Mouse (Mus musculus): ENCODE data around the gene Unc93b1. TPM values are rescaled to one million over a fixed set of nuclear protein-coding genes. Genes with fewer than 3 reads are reported as not detected.

Unc93b1 gene
- polyA plus RNA-seq, 1 experiment from 2014 or later, result 19.8 TPM

- Histone ChIP-seq H3K27me3 (ENCODE audit: control insufficient read depth, insufficient read depth, low read length) (no peaks in the 10 kb centered on the region), H3K9ac (ENCODE audit: low read length) (no peak overlapping the region), H3K4me2 (ENCODE audit: low read depth, low read length) (no peak overlapping the region), H3K36me3 (ENCODE audit: control insufficient read depth, insufficient read depth) (peaks cover 15% of the 10 kb centered on the region), H3K4me3 (ENCODE audit: low read length) (no peak overlapping the region), H3K27ac (ENCODE audit: low read length) (no peak overlapping the region), H3K4me1 (ENCODE audit: control insufficient read depth, insufficient read depth, low read length) (0 out of 2 replicates have a peak, but pooled peaks cover 4% of the 10 kb centered on the region), H3K9me3 (replicated peaks; ENCODE audit: control insufficient read depth, low read length) (no peaks in the 10 kb centered on the region)
- 92% methylated on average over 4 of the region's 4 CpGs for WGBS
- ATAC-seq (replicated peaks; ENCODE audit: extremely low read depth, insufficient read depth, low FRiP score), result no peak
Observed at GRCm38 (mm10) chr19:3899618-3900017, 35.4 kb upstream of the Unc93b1 start.

GRCm38 (mm10) chr19:3902966-3903365 is 32.0 kb upstream of the Unc93b1 start:
- Histone ChIP-seq H3K4me3 (ENCODE audit: low read length) (no peak overlapping the region), H3K9ac (ENCODE audit: low read length) (no peak overlapping the region), H3K9me3 (replicated peaks; ENCODE audit: control insufficient read depth, low read length) (no peaks in the 10 kb centered on the region), H3K4me2 (ENCODE audit: low read depth, low read length) (no peak overlapping the region), H3K4me1 (ENCODE audit: control insufficient read depth, insufficient read depth, low read length) (peaks cover 18% of the 10 kb centered on the region), H3K27ac (ENCODE audit: low read length) (no peak overlapping the region), H3K36me3 (ENCODE audit: control insufficient read depth, insufficient read depth) (peaks cover 9% of the 10 kb centered on the region), H3K27me3 (ENCODE audit: control insufficient read depth, insufficient read depth, low read length) (no peaks in the 10 kb centered on the region)
- no peak for ATAC-seq (replicated peaks; ENCODE audit: extremely low read depth, insufficient read depth, low FRiP score)
- WGBS, result 78% methylated on average over 12 of the region's 12 CpGs

GRCm38 (mm10) chr19:3903648-3904362 is 31.2 kb upstream of the Unc93b1 start:
- H3K4me3 ChIP-seq (ENCODE audit: low read length), result no peak overlapping the region
- no peaks in the 10 kb centered on the region for H3K27me3 ChIP-seq (ENCODE audit: control insufficient read depth, insufficient read depth, low read length)
- peaks cover 18% of the 10 kb centered on the region for H3K4me1 ChIP-seq (ENCODE audit: control insufficient read depth, insufficient read depth, low read length)
- H3K27ac ChIP-seq (ENCODE audit: low read length), result no peak overlapping the region
- H3K36me3 ChIP-seq (ENCODE audit: control insufficient read depth, insufficient read depth), result peaks cover 16% of the 10 kb centered on the region
- no peaks in the 10 kb centered on the region for H3K9me3 ChIP-seq (replicated peaks; ENCODE audit: control insufficient read depth, low read length)
- WGBS, result 81% methylated on average over 25 of the region's 25 CpGs
- no peak overlapping the region for H3K9ac ChIP-seq (ENCODE audit: low read length)
- no peak overlapping the region for H3K4me2 ChIP-seq (ENCODE audit: low read depth, low read length)
- ATAC-seq (replicated peaks; ENCODE audit: extremely low read depth, insufficient read depth, low FRiP score), result no peak

GRCm38 (mm10) chr19:3904363-3904675 is 30.7 kb upstream of the Unc93b1 start:
- no peak overlapping the region for H3K9ac ChIP-seq (ENCODE audit: low read length)
- peaks cover 18% of the 10 kb centered on the region for H3K4me1 ChIP-seq (ENCODE audit: control insufficient read depth, insufficient read depth, low read length)
- peaks cover 20% of the 10 kb centered on the region for H3K36me3 ChIP-seq (ENCODE audit: control insufficient read depth, insufficient read depth)
- no peaks in the 10 kb centered on the region for H3K27me3 ChIP-seq (ENCODE audit: control insufficient read depth, insufficient read depth, low read length)
- no peak overlapping the region for H3K27ac ChIP-seq (ENCODE audit: low read length)
- peak overlapping the region; percentile 86 for H3K4me2 ChIP-seq (ENCODE audit: low read depth, low read length)
- H3K4me3 ChIP-seq (ENCODE audit: low read length), result no peak overlapping the region
- ATAC-seq (replicated peaks; ENCODE audit: extremely low read depth, insufficient read depth, low FRiP score), result no peak
- H3K9me3 ChIP-seq (replicated peaks; ENCODE audit: control insufficient read depth, low read length), result no peaks in the 10 kb centered on the region
- whole genome bisulfite sequencing, result 71% methylated on average over 10 of the region's 10 CpGs

- peak overlapping the region; percentile 86 for H3K4me2 ChIP-seq (ENCODE audit: low read depth, low read length)
- peaks cover 30% of the 10 kb centered on the region for H3K36me3 ChIP-seq (ENCODE audit: control insufficient read depth, insufficient read depth)
- peak overlapping the region; percentile 82 for H3K27ac ChIP-seq (ENCODE audit: low read length)
- H3K4me1 ChIP-seq (ENCODE audit: control insufficient read depth, insufficient read depth, low read length), result peaks cover 18% of the 10 kb centered on the region
- no peaks in the 10 kb centered on the region for H3K27me3 ChIP-seq (ENCODE audit: control insufficient read depth, insufficient read depth, low read length)
- ATAC-seq (replicated peaks; ENCODE audit: extremely low read depth, insufficient read depth, low FRiP score), result no peak; the same call in 1 of the 2 replicates
- no peaks in the 10 kb centered on the region for H3K9me3 ChIP-seq (replicated peaks; ENCODE audit: control insufficient read depth, low read length)
- peak overlapping the region; percentile 73 for H3K4me3 ChIP-seq (ENCODE audit: low read length)
- 28% methylated on average over 6 of the region's 6 CpGs for WGBS
- peak overlapping the region; percentile 63 for H3K9ac ChIP-seq (ENCODE audit: low read length)
Observed at GRCm38 (mm10) chr19:3905261-3905969, 29.6 kb upstream of the Unc93b1 start.

- no peaks in the 10 kb centered on the region for H3K27me3 ChIP-seq (ENCODE audit: control insufficient read depth, insufficient read depth, low read length)
- peak overlapping the region; percentile 82 for H3K27ac ChIP-seq (ENCODE audit: low read length)
- H3K4me1 ChIP-seq (ENCODE audit: control insufficient read depth, insufficient read depth, low read length), result peaks cover 18% of the 10 kb centered on the region
- peak overlapping the region; percentile 86 for H3K4me2 ChIP-seq (ENCODE audit: low read depth, low read length)
- peak overlapping the region; percentile 81 for H3K9ac ChIP-seq (ENCODE audit: low read length)
- 21% methylated on average over 10 of the region's 10 CpGs for WGBS
- peak overlapping the region; percentile 73 for H3K4me3 ChIP-seq (ENCODE audit: low read length)
- H3K36me3 ChIP-seq (ENCODE audit: control insufficient read depth, insufficient read depth), result peaks cover 34% of the 10 kb centered on the region
- 0 out of 2 replicates have a peak, but pooled peaks have one; percentile 4 for ATAC-seq (replicated peaks; ENCODE audit: extremely low read depth, insufficient read depth, low FRiP score)
- no peaks in the 10 kb centered on the region for H3K9me3 ChIP-seq (replicated peaks; ENCODE audit: control insufficient read depth, low read length)
Observed at GRCm38 (mm10) chr19:3906326-3906725, 28.7 kb upstream of the Unc93b1 start.

- no peaks in the 10 kb centered on the region for H3K27me3 ChIP-seq (ENCODE audit: control insufficient read depth, insufficient read depth, low read length)
- peak within 1 kb of the TSS; percentile 86 for H3K4me2 ChIP-seq (ENCODE audit: low read depth, low read length)
- peak within 1 kb of the TSS; percentile 82 for H3K27ac ChIP-seq (ENCODE audit: low read length)
- ATAC-seq (replicated peaks; ENCODE audit: extremely low read depth, insufficient read depth, low FRiP score), result peak; percentile 89
- peaks cover 25% of the 10 kb centered on the region for H3K4me1 ChIP-seq (ENCODE audit: control insufficient read depth, insufficient read depth, low read length)
- H3K9ac ChIP-seq (ENCODE audit: low read length), result peak within 1 kb of the TSS; percentile 81
- peaks cover 34% of the 10 kb centered on the region for H3K36me3 ChIP-seq (ENCODE audit: control insufficient read depth, insufficient read depth)
- WGBS, result 5% methylated on average over 36 of the region's 36 CpGs
- no peaks in the 10 kb centered on the region for H3K9me3 ChIP-seq (replicated peaks; ENCODE audit: control insufficient read depth, low read length)
- H3K4me3 ChIP-seq (ENCODE audit: low read length), result peak within 1 kb of the TSS; percentile 73
Observed at GRCm38 (mm10) chr19:3906795-3907786, 27.9 kb upstream of the Unc93b1 start, which contains the start of gene Tcirg1. Gene Tcirg1, minus strand, starts transcription at chr19:3907133.

GRCm38 (mm10) chr19:3907876-3908660 is 26.9 kb upstream of the Unc93b1 start:
- Histone ChIP-seq H3K4me2 (ENCODE audit: low read depth, low read length) (peak overlapping the region; percentile 86), H3K36me3 (ENCODE audit: control insufficient read depth, insufficient read depth) (peaks cover 29% of the 10 kb centered on the region), H3K9ac (ENCODE audit: low read length) (no peak overlapping the region), H3K4me3 (ENCODE audit: low read length) (no peak overlapping the region; the same call in 1 of the 2 replicates), H3K27ac (ENCODE audit: low read length) (no peak overlapping the region), H3K27me3 (ENCODE audit: control insufficient read depth, insufficient read depth, low read length) (no peaks in the 10 kb centered on the region), H3K4me1 (ENCODE audit: control insufficient read depth, insufficient read depth, low read length) (peaks cover 26% of the 10 kb centered on the region), H3K9me3 (replicated peaks; ENCODE audit: control insufficient read depth, low read length) (no peaks in the 10 kb centered on the region)
- WGBS, result 70% methylated on average over 8 of the region's 8 CpGs
- no peak for ATAC-seq (replicated peaks; ENCODE audit: extremely low read depth, insufficient read depth, low FRiP score)

Data from heart, embryonic 16.5 days (tissue).